In the genomic region with DNA sequence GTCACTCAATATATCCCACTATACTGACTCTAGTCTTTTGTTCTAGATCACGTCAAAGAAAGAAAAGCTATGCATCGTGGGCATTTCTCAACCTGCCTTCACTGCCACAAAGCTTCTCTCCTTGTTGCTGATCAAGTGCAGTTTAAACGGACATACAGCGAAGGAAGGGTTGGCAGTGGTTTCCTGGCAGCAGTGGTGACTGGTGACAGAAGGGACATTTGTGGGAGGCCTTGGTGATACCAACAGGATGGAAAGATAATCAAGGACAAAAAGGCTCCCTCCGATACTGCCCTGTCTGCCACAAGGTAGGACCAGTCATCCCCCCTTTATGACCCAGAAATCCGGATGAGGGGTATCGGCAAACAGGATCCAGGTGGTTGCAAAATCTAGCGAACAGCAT, we compare ENCODE assay signal across 27 mouse cellular contexts. TPM values are rescaled to one million over a fixed set of nuclear protein-coding genes. Genes with fewer than 3 reads are reported as not detected.
DNase-seq lines count a peak whose midpoint lies in the region; ATAC-seq lines count a peak whose summit lies in the region.
"Had no signal": no experiment of that assay in that cellular context is flagged by ENCODE, and none has a peak within 500 bp of the region (broad histone marks: within the 10 kb centered on the region; RNA-seq: fewer than 3 reads in every experiment).

No protein-coding gene starts in this region.

- DNase-seq in forebrain, embryonic 11.5 days (ENCODE audit: low spot score): peak; percentile 11
- DNase-seq in cerebellum, adult 11 months: peak; percentile 29
- DNase-seq in cerebellum, adult 9-10 months: peak; percentile 48
- peak; percentile 36 to 38 for DNase-seq in cerebellum, postnatal 36 days
- no peak for DNase-seq in thymus, postnatal 36 days
- no peak for DNase-seq in limb, embryonic 10.5 days (ENCODE audit: low spot score)
- DNase-seq: adrenal gland, adult 8-10 months; forebrain, postnatal 0 days; gastrocnemius, postnatal 36 days; heart, adult 18-20 months; heart, postnatal 36 days; kidney, adult 9 months; kidney, postnatal 14 days; liver, postnatal 0 days; lung, postnatal 36 days; right cerebral cortex, postnatal 14 days had no signal

- no peaks in the 10 kb centered on the region for H3K36me3 ChIP-seq in forebrain, embryonic 11.5 days (ENCODE audit: control insufficient read depth, insufficient read depth, low read length)
- no peaks in the 10 kb centered on the region for H3K36me3 ChIP-seq in forebrain, embryonic 13.5 days (ENCODE audit: poor library complexity, severe bottlenecking)
- H3K36me3 ChIP-seq in limb, embryonic 10.5 days: no peaks in the 10 kb centered on the region
- H3K36me3 ChIP-seq: embryonic facial prominence, embryonic 13.5 days; forebrain, embryonic 10.5 days; G1E; hindbrain, embryonic 12.5 days; liver, embryonic 12.5 days; midbrain, embryonic 12.5 days; neural tube, embryonic 13.5 days had no signal

- no peaks in the 10 kb centered on the region for H3K27me3 ChIP-seq in forebrain, embryonic 11.5 days (ENCODE audit: control insufficient read depth, insufficient read depth, low read length)
- no peaks in the 10 kb centered on the region for H3K27me3 ChIP-seq in forebrain, embryonic 13.5 days
- H3K27me3 ChIP-seq in limb, embryonic 10.5 days (ENCODE audit: low read depth, poor library complexity, severe bottlenecking): 0 out of 2 replicates have a peak, but pooled peaks cover 3% of the 10 kb centered on the region
- H3K27me3 ChIP-seq: embryonic facial prominence, embryonic 13.5 days; hindbrain, embryonic 12.5 days; liver, embryonic 12.5 days; midbrain, embryonic 12.5 days; neural tube, embryonic 13.5 days had no signal

- no peaks in the 10 kb centered on the region for H3K9me3 ChIP-seq in forebrain, embryonic 11.5 days (ENCODE audit: control insufficient read depth, low read length)
- no peaks in the 10 kb centered on the region for H3K9me3 ChIP-seq in forebrain, embryonic 13.5 days (replicated peaks)
- H3K9me3 ChIP-seq in limb, embryonic 10.5 days (replicated peaks): no peaks in the 10 kb centered on the region
- H3K9me3 ChIP-seq: embryonic facial prominence, embryonic 13.5 days; forebrain, embryonic 10.5 days; G1E; hindbrain, embryonic 12.5 days; liver, embryonic 12.5 days; midbrain, embryonic 12.5 days; neural tube, embryonic 13.5 days had no signal

- H3K4me1 ChIP-seq in forebrain, embryonic 11.5 days (replicated peaks; ENCODE audit: control insufficient read depth, insufficient read depth, low read length): no peaks in the 10 kb centered on the region
- peaks cover 13% of the 10 kb centered on the region for H3K4me1 ChIP-seq in forebrain, embryonic 13.5 days
- no peaks in the 10 kb centered on the region for H3K4me1 ChIP-seq in limb, embryonic 10.5 days
- H3K4me1 ChIP-seq: embryonic facial prominence, embryonic 13.5 days; liver, embryonic 12.5 days; midbrain, embryonic 12.5 days had no signal

- no peak overlapping the region for H3K4me2 ChIP-seq in forebrain, embryonic 11.5 days (ENCODE audit: low read depth, low read length, severe bottlenecking)
- no peak overlapping the region for H3K4me2 ChIP-seq in forebrain, embryonic 13.5 days
- H3K4me2 ChIP-seq: embryonic facial prominence, embryonic 13.5 days; heart, embryonic 11.5 days; hindbrain, embryonic 12.5 days; liver, embryonic 12.5 days; midbrain, embryonic 12.5 days; neural tube, embryonic 13.5 days had no signal

- no peak overlapping the region for H3K27ac ChIP-seq in forebrain, embryonic 11.5 days (ENCODE audit: low read depth, low read length)
- no peak overlapping the region for H3K27ac ChIP-seq in forebrain, embryonic 13.5 days
- H3K27ac ChIP-seq in limb, embryonic 10.5 days: no peak overlapping the region
- H3K27ac ChIP-seq: embryonic facial prominence, embryonic 13.5 days; forebrain, embryonic 10.5 days; hindbrain, embryonic 12.5 days; hindbrain, postnatal 0 days; liver, embryonic 12.5 days; midbrain, embryonic 12.5 days; neural tube, embryonic 13.5 days had no signal

- no peak for ATAC-seq in forebrain, embryonic 11.5 days (replicated peaks; ENCODE audit: low FRiP score)
- no peak for ATAC-seq in forebrain, embryonic 13.5 days
- ATAC-seq: forebrain, postnatal 0 days; hindbrain, postnatal 0 days; intestine, postnatal 0 days; liver, embryonic 12.5 days; liver, postnatal 0 days had no signal

- 91% methylated on average over 8 of the region's 8 CpGs for WGBS in forebrain, embryonic 11.5 days
- 92% methylated on average over 8 of the region's 8 CpGs for WGBS in forebrain, embryonic 13.5 days
- WGBS in limb, embryonic 10.5 days: 94% methylated on average over 8 of the region's 8 CpGs

- H3K9ac ChIP-seq in forebrain, embryonic 11.5 days (ENCODE audit: low read length): no peak overlapping the region
- no peak overlapping the region for H3K9ac ChIP-seq in forebrain, embryonic 13.5 days
- H3K9ac ChIP-seq: embryonic facial prominence, embryonic 13.5 days; forebrain, postnatal 0 days; hindbrain, embryonic 12.5 days; liver, embryonic 12.5 days; liver, postnatal 0 days; midbrain, embryonic 12.5 days; neural tube, embryonic 13.5 days had no signal

- H3K4me3 ChIP-seq in forebrain, embryonic 11.5 days (ENCODE audit: low read depth, low read length): no peak overlapping the region
- H3K4me3 ChIP-seq in forebrain, embryonic 13.5 days: no peak overlapping the region
- H3K4me3 ChIP-seq in limb, embryonic 10.5 days: no peak overlapping the region
- H3K4me3 ChIP-seq: embryonic facial prominence, embryonic 13.5 days; forebrain, embryonic 10.5 days; hindbrain, embryonic 12.5 days; liver, embryonic 12.5 days; midbrain, embryonic 12.5 days; neural tube, embryonic 13.5 days had no signal

RNA-seq across cellular contexts. Expression of gene Fsip1, which starts 21.5 kb away (rescaled TPM):
- 3.2 and 4.2 TPM in 2 replicates for polyA plus RNA-seq in forebrain, embryonic 11.5 days (2014; fragmentation: Nextera tagmentation; extraction: Ambion mirVana)
- 3.6 and 3.7 TPM in 2 replicates for polyA plus RNA-seq in forebrain, embryonic 13.5 days (2015; fragmentation: Nextera tagmentation; extraction: Ambion mirVana)
- 0.88 and 1.2 TPM in 2 replicates for polyA plus RNA-seq in limb, embryonic 10.5 days (2016; fragmentation: Nextera tagmentation; extraction: Ambion mirVana)
- polyA plus RNA-seq: G1E had no signal

Comparison
In these comparisons a context has a peak if more than half of its experiments do, and no peak if none do; other contexts are left out.
1. DNase-seq: peak in forebrain, embryonic 11.5 days (single experiment), cerebellum, adult 11 months (single experiment), cerebellum, adult 9-10 months (single experiment) and cerebellum, postnatal 36 days (2 of 2); none in thymus, postnatal 36 days (0 of 2) and limb, embryonic 10.5 days (single experiment).